Mouse (Mus musculus): ENCODE data around the gene Slc43a2.

The Slc43a2 gene

DNA sequence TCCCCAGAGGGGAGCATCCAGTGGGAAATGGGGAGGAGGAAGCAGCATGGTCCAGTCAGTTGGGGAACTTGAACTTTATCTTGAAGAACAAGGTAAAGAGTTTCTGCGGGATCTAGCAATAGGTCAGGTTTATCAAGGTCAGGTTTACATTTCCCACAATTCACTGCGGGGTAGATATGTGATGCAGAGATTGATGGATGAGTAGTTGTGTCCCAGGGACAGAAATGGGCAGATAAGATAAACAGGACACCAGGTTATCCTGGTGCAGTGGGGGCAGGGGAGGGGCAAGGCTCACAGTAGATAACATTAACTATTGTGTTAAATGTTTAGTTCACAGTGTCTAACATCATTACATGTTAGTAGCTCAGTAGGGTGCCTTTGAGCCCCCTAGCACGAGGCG, 1.7 kb upstream of the Slc43a2 start:
- no peak for DNase-seq (ENCODE audit: extremely low spot score, low spot score)

DNA sequence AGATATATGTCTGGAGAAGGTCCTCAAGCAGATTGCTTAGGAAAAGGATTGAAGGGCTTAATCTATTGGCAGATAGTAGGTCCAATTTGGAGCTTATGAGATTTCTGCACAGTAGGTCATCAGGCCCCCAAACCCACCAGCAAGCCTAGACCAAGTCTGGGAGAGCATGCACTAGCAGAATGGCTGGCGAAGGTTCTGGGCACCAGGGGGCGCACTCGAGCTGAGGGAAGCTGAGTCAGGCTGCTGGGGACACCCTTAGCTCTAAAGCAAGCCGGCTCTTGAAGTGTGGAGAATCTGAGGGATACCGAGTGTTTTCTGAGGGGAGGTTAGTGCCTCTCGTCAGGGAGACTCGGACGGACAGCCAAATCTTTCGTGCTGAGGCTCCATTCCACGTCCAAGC, 1.2 kb upstream of the Slc43a2 start:
- peak; percentile 100 for DNase-seq (ENCODE audit: extremely low spot score, low spot score)

DNA sequence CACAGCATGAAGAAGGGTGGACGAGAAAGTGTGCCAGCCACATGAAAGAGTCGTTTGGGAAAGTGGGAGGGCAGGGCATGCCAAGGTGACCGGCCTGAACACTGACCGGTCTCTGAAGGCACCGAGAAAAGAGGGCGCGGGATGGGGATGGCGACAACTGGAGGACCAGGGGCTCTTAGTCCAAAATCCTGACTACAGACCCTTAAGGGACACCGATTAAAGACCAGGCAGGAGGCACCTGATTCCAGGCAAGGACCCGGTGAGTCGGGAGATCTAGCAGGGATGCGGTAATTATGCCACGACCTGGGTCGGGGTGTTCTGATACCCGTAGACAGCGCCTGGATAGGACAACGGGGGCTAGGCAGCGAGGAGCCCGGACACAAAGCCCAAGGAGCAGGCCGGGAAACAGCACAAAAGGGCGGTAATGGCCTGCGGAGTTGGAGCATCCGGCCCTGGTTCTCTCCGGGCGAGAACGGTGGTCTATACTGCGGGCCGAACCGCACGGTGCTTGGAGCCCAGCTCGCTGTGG, 585 bp upstream of the Slc43a2 start:
- peak; percentile 69 for DNase-seq (ENCODE audit: extremely low spot score, low spot score)

GRCm38 (mm10) chr11:75532340-75533277, 1.1 kb downstream of the Slc43a2 start:
- peak; percentile 44 for DNase-seq (ENCODE audit: extremely low spot score, low spot score)

DNA sequence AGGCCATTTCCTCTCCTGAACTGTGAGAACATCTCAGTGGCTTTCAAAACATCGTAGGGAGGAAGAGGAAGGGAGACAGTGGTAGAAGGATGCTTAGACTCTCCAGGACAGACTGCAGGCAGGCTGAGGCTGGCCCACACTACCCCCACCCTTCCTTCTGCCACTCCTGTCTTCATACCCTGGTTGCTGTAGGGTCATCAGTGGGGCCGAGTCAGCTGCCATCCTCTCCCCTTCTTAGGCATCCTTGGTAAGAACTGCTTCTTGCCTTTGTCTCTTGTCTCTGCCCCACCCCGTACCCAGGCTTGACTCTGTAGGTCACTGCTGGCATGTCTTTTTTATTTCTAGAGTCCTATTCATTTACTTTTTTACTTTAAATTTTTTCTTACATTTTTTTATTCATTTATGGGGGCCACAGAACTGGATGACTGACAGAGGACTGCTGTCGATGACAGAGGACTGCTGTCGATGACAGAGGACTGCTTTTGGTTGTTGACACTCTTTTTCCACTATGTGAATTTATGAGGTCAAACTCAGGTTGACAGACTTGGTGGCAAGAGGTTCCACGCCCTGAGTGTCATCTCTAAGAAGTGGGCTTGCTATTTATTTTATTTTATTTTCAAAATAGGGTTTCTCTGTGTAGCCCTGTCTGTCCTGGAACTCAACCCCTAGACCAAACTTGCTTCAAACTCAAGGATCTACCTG, 2.0 kb downstream of the Slc43a2 start:
- DNase-seq (ENCODE audit: extremely low spot score, low spot score), result no peak

- no peak for DNase-seq (ENCODE audit: extremely low spot score, low spot score)
Measured at GRCm38 (mm10) chr11:75534286-75535033, 3.0 kb downstream of the Slc43a2 start.

GRCm38 (mm10) chr11:75535106-75535795, 3.8 kb downstream of the Slc43a2 start:
- no peak for DNase-seq (ENCODE audit: extremely low spot score, low spot score)

- no peak for DNase-seq (ENCODE audit: extremely low spot score, low spot score)
Measured at GRCm38 (mm10) chr11:75536255-75537024, 4.9 kb downstream of the Slc43a2 start.

- DNase-seq (ENCODE audit: extremely low spot score, low spot score), result no peak
Measured at GRCm38 (mm10) chr11:75537025-75537414, 5.5 kb downstream of the Slc43a2 start.

DNA sequence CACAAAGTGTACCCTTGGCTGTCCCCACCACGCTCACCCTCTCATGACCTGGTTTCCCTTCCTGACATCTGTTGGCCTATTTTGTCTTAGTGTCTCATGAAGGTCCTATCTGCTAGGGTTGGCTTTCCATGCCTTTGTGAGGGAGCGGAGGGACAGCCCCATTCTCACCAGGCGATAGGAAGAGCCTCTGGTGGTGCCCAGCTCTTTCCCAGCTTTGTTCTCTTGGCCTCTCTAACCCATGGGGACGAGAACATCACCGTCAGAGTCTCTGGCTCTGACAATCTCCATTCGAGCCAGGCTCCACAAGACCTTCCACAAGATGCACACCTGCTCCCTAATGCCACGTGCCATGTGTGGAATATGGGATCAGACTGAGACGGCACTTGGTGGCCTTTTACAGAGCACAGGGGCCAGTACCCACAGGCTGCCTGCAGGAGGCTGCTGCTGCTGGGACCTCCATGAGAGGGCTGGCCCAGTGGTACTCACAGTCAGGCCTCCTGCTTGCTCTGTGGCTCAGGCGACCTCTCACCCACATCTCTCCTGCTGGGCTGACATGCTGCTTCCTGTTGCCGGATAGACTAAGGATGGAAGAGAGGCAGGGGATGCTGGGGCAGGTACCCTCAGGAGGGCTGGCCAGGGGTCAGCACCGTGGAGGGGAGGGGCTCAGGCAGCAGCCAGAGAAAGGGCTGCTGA, 6.1 kb downstream of the Slc43a2 start:
- no peak for DNase-seq (ENCODE audit: extremely low spot score, low spot score)

DNA sequence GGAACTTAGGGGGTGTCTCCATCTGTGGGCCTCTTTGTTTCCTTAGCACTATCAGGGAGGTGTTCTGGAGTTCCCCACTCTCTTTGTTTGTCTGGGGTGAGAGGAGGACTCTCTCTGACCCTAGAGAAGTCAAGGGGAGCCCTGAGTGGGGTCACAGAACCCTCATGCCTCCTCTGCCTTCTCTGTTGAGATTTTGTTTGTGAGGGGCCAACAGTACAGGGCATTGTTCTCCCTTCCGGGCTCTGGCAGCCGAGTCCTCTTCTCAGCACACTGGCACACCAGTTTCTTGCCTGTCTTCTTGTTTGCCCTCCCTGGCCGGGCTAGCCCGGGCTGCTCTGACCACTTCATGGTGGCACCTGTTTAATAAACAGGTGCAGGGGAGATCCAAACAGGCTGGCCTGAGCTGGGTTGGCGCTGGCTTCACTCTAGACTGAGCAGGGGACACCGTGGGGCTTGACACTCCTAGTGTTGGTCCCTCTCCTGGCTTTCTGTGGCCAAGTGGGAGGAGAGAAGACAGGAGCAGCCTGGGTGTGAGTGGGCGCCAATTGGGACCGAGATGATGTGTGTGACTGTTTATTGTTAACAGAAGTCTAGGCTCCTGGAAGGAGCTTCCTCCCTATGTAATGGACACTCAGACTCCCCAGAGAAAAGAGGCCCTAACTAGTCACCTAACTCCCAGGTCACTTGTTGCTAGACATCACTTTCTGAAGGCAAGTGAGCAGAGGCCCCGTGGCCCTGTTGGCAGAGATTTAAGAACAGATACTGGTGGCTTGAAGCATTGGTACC, 6.9 kb downstream of the Slc43a2 start:
- no peak for DNase-seq (ENCODE audit: extremely low spot score, low spot score)

DNA sequence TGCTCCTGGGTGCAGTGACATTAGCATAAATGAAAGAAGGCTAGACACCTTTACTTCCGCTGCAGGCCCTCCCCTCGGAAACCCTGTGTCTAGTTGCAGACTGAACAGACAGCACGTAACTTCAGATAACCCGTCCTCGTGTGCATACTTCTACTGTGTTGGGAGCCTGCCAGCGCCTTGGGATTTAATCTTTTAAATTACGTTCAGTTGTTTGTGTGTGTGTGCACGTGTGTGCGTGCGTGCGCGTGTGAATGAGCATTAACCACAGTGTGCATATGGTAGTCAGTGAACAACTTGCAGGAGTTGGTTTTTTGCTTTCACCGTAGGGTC, 7.4 kb downstream of the Slc43a2 start:
- no peak for DNase-seq (ENCODE audit: extremely low spot score, low spot score)

GRCm38 (mm10) chr11:75540209-75540608, 8.7 kb downstream of the Slc43a2 start:
- DNase-seq (ENCODE audit: extremely low spot score, low spot score), result no peak

DNA sequence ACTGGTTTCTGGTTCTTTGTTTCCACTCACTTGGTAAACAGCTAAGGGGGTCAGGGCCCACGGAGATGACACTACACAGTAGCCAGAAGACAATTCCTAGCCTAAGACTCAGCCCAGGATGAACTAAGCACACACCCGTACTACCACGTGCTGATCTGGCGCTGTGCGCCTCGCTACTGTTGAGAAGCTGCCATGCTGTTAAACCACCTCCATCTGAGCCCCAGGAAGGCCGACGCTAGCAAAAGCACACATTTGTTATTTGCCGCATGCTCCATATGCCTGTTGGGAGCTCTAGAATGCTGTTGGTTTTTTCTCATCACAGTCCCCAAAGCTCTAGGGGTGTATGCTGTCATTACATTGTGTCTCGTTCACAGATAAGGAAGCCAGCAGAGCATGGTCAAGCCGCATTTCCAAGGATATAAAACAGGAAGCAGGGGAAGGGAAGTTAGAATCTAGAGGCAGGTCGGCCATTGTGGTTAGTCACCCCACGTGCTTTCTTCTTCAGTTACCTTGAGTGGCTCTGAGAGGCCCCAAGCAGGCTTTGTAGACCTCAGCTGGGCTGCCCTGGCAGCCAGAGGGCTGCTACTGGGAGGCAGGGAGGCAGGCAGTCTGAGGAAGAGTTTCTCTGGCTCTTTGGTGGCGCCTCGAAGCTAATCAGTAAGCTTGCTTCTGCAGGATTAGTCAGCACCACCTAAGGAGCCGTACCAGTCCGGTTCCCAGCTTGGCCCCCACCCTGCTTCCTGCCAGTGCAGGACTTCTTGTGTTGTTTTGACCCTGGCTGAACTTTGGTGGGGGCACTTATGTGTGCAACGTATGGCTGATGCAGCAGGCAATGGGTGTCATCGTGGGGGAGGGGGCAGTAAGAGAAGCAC, 9.5 kb downstream of the Slc43a2 start:
- no peak for DNase-seq (ENCODE audit: extremely low spot score, low spot score)

GRCm38 (mm10) chr11:75544713-75545112, 13.2 kb downstream of the Slc43a2 start:
- DNase-seq (ENCODE audit: extremely low spot score, low spot score), result no peak

DNA sequence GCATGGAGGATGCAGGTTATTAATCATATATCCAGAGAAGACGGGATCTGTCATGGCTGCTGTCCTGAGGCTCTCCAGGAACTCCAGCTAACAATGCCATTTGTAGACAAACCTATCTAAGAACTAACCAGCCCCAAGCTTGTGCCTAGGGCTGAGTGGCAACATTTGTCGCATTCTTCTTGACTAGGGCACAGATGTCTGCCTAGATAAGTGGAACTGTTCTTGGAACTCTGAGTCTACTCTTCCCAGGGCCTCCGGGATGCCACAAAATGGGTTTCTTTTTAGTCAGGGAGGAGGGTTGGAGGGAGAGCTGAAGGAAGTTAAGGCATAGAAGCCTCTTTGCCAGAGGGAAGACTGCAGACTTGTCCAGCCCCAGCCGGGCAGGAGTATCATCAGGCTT, 14.6 kb downstream of the Slc43a2 start:
- DNase-seq (ENCODE audit: extremely low spot score, low spot score), result no peak

DNA sequence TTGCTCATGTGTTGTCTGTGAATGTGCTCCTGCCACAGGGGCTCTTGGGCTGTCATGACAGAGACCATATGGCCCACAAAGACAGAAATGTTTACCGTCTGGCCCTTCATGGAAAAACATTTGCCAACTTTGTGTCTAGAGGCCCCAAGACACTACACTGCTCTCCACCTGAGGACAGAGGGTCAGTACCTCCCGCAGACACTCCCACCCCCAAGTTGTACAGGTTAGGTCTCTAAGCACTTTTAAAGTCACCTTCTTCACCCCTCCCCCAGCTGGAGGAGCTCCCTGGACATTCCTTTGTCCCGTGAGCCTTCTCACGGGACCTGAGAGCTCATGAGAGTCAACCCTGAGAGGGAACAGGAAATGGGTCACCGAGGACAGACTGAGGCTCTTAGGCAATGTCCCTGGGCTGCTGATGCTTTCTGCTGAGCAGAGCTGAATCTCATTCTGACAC, 18.2 kb downstream of the Slc43a2 start:
- no peak for DNase-seq (ENCODE audit: extremely low spot score, low spot score)

All from neural tube, embryonic 10.5 days (tissue).